In genomic region chr3:157531585-157531984, GRCm38 (mm10) we compare ENCODE assay signal across 27 mouse cellular contexts.
"Had no signal": no experiment of that assay in that cellular context is flagged by ENCODE, and none has a peak within 500 bp of the region (broad histone marks: within the 10 kb centered on the region; RNA-seq: fewer than 3 reads in every experiment).

No protein-coding gene starts in this region.

- H3K36me3 ChIP-seq: embryonic facial prominence, embryonic 12.5 days; embryonic facial prominence, embryonic 15.5 days; forebrain, embryonic 12.5 days; forebrain, embryonic 15.5 days had no signal

- H3K9ac ChIP-seq: embryonic facial prominence, embryonic 12.5 days; embryonic facial prominence, embryonic 13.5 days; embryonic facial prominence, embryonic 15.5 days; forebrain, embryonic 12.5 days; forebrain, embryonic 13.5 days; forebrain, embryonic 15.5 days; forebrain, postnatal 0 days had no signal

- H3K4me3 ChIP-seq: embryonic facial prominence, embryonic 10.5 days; embryonic facial prominence, embryonic 12.5 days; embryonic facial prominence, embryonic 13.5 days; embryonic facial prominence, embryonic 15.5 days; erythroblast, embryonic 14.5 days; forebrain, embryonic 10.5 days; forebrain, embryonic 12.5 days; forebrain, embryonic 13.5 days; forebrain, embryonic 15.5 days; gastrocnemius, adult 2 months; heart, adult 2 months had no signal

- ATAC-seq: forebrain, embryonic 13.5 days; forebrain, embryonic 14.5 days; forebrain, embryonic 15.5 days; forebrain, embryonic 16.5 days; forebrain, postnatal 0 days had no signal

- H3K9me3 ChIP-seq: embryonic facial prominence, embryonic 10.5 days; embryonic facial prominence, embryonic 12.5 days; embryonic facial prominence, embryonic 13.5 days; embryonic facial prominence, embryonic 15.5 days; forebrain, embryonic 10.5 days; forebrain, embryonic 12.5 days; forebrain, embryonic 13.5 days; forebrain, embryonic 15.5 days had no signal

- H3K4me1 ChIP-seq: embryonic facial prominence, embryonic 12.5 days; embryonic facial prominence, embryonic 15.5 days had no signal

- DNase-seq: cerebellum, adult 9-10 months; cerebellum, adult 9-11 months; cerebellum, postnatal 10 days; cerebellum, postnatal 14 days; cerebellum, postnatal 25 days; cerebellum, postnatal 36 days; embryo, embryonic 11 days; forebrain, postnatal 0 days; gastrocnemius, adult 2 months; gastrocnemius, postnatal 10 days; gastrocnemius, postnatal 14 days; gastrocnemius, postnatal 25 days; gastrocnemius, postnatal 36 days; heart, adult 11 months; heart, adult 18-20 months; heart, adult 2 months had no signal

- H3K4me2 ChIP-seq: embryonic facial prominence, embryonic 12.5 days; embryonic facial prominence, embryonic 13.5 days; embryonic facial prominence, embryonic 15.5 days; forebrain, embryonic 12.5 days; forebrain, embryonic 13.5 days; forebrain, embryonic 15.5 days had no signal

- H3K27ac ChIP-seq: embryonic facial prominence, embryonic 10.5 days; embryonic facial prominence, embryonic 12.5 days; embryonic facial prominence, embryonic 13.5 days; embryonic facial prominence, embryonic 15.5 days; forebrain, embryonic 10.5 days; forebrain, embryonic 12.5 days; forebrain, embryonic 13.5 days; forebrain, embryonic 15.5 days; gastrocnemius, adult 2 months; heart, adult 2 months had no signal
